Mouse (Mus musculus) T-helper 1 cell (primary cell): ENCODE results near the gene Tsnaxip1.

Experiments
- in situ Hi-C: fragments of 300-600 bp; cut with MboI, MseI; formaldehyde crosslinking; loops from one replicate; pipeline ENCODE4 v1.15.1; 2025; ENCODE audit warnings: high pct_unique_total_duplicates

The Tsnaxip1 gene

DNA sequence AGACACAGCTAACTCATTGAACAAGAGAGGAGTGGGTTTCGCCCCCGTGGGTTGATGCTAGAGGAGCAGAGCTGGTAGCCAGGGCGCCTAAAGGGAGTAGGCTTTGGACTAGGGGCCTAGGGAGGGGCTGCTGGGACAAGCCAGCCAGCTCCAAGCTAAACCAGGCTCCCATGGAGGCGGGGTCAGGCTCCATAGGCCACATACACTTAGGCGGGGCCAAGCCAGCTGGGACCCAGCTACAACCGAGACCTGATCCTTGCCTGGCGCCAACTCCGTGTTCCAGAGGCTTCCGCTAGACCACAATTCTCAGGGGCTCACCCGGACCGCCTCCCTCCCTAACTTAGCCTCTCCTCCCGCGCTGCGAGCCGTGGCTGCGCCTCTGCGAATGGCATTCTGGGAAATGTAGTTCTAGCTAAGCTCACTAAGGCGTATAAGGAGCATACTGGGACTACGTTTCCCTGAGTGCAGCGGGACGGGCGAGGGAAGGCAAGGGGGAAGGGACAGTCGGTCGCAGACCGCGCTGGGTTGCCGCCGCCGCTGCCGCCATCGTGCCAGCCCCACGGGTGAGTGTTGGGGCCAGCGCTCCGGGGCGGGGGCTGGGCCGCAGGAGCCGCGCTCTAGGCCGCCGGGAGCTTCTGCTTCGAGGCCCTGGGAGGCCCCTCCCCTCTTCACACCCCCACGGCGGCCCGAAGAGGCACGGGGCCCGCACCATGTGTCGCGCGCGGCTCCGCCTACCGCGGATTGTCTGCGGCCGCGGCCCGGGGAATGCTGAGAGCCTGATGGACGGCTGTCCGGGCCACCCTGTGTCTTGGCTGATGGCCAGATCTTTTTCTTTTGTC is 32.8 kb downstream of the Tsnaxip1 start, which contains the start of gene Nutf2:
TSS of gene Nutf2 (plus strand) at position 438 of the 839 bp plus-strand sequence.
- in situ Hi-C loops: no loop called here

DNA sequence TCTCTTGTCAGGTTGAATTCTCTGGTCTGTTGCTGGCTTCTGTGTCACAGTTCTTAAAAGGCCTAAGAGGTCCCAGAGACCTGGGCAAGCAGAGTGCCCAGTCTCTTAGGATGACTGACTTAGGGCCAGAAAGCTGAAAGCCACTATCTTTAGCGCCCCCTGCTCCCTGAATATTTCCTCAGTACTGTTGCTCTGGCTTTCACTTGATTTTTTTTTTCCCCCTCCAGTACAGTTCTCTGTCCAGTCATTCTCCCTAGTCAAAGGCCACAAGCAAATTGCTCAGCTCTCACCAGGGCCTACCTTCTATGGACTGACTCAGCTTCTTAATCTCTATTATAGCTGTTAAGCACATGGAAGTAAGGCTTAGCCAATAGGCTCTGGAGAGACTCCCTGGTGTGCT is 34.4 kb downstream of the Tsnaxip1 start:
- in situ Hi-C loops: no loop called here

DNA sequence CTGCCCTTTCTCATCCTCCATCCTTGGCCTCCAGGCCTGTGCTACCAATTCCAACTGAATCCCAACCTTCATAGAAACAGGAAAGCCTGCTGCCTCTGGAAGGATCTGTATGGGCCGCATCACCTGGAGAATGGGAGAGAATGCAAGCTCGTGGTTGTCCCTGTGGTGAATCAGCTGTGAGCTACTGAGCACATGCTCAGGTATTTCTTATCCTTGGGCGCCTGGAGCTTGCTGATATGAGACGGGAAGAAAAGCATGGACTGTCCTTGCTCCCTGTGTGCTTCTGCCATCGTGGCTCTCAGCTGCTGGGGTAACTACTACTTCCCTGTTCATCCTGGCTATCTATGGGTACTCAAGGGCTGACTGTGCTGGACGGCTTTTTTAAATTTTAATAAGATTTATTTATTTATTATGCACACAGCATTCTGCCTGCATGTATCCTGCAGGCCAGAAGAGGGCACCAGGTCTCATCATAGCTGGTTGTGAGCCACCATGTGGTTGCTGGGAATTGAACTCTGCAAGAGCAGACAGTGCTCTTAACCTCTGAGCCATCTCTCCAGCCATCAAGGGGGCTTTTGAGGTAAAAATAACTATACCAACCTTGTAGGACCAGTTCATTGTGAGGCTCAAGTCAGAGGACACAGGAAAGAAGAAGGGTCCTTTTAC is 39.0 kb downstream of the Tsnaxip1 start:
- in situ Hi-C loops: no loop called here

DNA sequence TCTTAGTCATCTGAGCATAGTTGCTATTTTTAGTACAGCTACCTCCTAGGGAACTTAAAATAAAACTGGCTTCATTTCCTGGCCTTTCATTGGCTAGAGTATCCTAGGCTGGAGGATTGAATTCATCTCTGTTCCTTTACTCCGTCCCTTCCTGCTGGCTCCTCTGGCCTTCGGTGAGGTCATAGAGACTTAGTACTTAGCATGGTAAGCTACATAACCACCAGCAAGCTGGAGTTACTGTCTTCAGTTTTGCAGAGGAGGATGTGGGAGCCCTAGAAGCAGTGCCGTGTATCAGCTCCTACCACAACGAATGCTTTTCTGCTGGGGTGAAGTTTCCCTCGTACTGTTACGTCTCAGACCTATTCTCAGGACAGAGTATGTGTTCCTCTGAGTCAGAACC is 46.8 kb downstream of the Tsnaxip1 start:
- in situ Hi-C loops: no loop called here

DNA sequence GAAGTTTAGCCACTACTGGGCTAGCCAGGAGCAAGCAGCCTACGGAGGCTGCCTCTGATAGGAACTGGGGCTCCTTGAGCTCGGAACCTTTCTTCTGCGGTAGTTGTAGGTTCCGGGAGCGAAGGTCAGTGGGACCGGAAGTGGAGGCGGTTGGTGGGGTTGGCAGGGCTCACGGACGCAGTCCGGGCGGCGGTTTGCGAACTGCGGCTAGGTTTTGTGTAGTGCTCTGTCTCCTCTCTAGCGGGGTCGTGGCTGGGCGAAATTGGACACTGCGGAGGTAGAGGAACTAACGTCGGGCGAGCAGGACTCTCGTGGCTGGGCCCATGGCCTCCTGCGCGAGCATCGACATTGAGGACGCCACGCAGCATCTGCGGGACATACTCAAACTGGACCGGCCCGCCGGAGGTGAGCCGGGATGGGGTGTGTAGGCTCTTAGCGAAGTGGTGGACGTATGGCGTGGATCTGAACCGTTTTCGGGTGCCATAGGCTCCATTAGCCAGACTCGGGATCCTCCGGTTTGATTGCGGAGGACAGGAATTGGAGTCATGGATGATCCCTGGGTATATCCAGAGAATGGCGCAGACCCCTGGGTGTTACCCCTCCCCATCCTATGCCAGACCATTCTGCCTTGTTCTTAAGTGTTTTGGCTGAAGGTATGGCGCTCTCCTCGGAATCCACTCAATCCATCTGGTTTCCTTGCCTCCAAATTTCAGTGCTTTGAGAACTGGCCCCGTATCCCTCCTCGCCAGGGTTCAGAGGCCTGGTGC is 53.4 kb downstream of the Tsnaxip1 start, which contains the start of gene Edc4:
TSS of gene Edc4 (plus strand) at position 128 of the 767 bp plus-strand sequence.
- in situ Hi-C loops: no loop called here

DNA sequence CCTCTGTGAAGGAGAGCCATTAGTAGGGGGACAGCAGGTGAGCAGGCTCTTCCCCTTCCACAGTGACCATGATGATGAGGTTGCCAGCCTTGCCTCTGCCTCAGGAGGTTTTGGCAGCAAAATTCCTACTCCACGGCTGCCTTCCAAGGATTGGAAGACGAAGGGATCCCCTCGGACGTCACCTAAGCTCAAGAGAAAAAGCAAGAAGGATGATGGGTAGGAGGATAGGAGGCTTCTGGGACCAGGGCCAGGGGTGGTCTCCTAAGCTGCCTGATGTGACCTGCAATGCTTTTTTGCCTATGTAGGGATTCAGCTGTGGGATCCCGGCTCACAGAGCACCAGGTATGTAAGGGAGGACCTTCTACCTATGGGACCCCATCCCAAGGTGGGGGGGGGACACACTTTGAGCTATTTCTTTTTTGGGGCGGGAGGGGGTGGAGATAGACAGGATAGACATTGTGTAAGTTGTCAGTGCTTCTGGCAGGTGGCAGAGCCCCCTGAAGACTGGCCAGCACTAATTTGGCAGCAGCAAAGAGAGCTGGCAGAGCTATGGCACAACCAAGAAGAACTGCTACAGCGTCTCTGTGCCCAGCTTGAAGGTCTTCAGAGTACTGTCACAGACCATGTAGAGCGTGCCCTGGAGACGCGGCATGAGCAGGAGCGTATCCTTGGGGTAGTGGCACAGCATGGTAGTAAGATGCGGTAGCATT is 62.4 kb downstream of the Tsnaxip1 start:
- in situ Hi-C loops: loop anchor here (5.0 kb wide), 1 partner anchor 42 kb away; the partner anchor contains the start of gene Ctrl

DNA sequence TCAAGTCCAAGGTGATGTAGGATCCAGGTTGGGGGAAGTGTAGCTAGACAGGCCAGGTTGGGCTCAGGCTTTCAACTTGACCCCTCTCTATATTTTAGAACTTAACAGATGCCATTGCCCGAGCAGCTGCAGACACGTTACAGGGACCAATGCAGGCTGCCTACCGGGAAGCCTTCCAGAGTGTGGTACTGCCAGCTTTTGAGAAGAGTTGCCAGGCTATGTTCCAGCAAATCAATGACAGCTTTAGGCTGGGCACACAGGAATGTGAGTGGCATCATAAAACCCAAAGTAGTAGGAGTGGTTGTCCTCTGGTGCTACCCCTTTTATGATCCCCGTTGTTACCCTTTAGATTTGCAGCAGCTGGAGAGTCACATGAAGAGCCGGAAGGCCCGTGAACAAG is 63.3 kb downstream of the Tsnaxip1 start:
- in situ Hi-C loops: loop anchor here (5.0 kb wide), 1 partner anchor 41 kb away; the partner anchor contains the start of gene Ctrl

- in situ Hi-C loops: loop anchor here (5.0 kb wide), 1 partner anchor 40 kb away; the partner anchor contains the start of gene Ctrl
These were observed 64.9 kb downstream of the Tsnaxip1 start for GRCm38 (mm10) chr8:105892432-105892831.

DNA sequence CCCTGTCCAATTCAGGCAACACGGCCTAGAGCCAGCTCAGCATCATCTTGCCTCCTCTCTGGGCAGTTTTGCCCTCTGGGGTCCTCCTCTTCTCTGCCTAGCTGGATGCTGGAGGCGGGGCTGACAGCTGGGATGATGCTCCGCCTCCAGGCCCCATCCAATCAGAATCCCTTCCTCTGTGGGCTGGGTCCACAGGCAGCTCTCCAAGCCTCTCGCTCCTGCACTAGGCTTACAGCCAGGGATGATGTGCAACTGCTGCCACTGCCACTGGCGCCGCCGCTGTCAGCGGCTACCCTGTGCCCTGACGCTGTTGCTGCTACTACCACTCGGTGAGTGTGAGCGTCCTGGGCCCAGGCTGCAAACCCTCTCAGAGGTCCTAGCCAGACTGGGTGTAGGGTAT is 65.8 kb downstream of the Tsnaxip1 start, which contains the start of gene Nrn1l:
TSS of gene Nrn1l (plus strand) at position 229 of the 400 bp plus-strand sequence.
- in situ Hi-C loops: loop anchor here (5.0 kb wide), 1 partner anchor 39 kb away; the partner anchor contains the start of gene Ctrl
